Mouse (Mus musculus): ENCODE measurements at regions not wholly inside any gene's neighbourhood (a gene's known extent, or its start where the extent isn't known, plus 50 kb on each side); places are given as distances from the start of the nearest gene placed in this dataset.

- TF ChIP-seq CTCF (IDR thresholded peaks at IDR 0.05; ENCODE audit: borderline replicate concordance, extremely low read depth, insufficient read depth, insufficient read length), result no peak
- no peak for TF ChIP-seq POLR2A (IDR thresholded peaks at IDR 0.05; ENCODE audit: borderline replicate concordance, extremely low read depth, insufficient read depth, insufficient read length, poor library complexity, severe bottlenecking)
Observed at GRCm38 (mm10) chr17:50457053-50457697, 52.0 kb upstream of the Plcl2 start.

Data from brain, embryonic 14.5 days (tissue).